Mouse (Mus musculus): ENCODE measurements around the gene Ccdc96.

Ccdc96 gene

GRCm38 (mm10) chr5:36474283-36474682, 10.1 kb upstream of the Ccdc96 start:
- DNase-seq: peak; percentile 83 to 89

- no peak for DNase-seq
These were observed 6.9 kb upstream of the Ccdc96 start for GRCm38 (mm10) chr5:36477486-36477885.

GRCm38 (mm10) chr5:36478540-36479420, 5.6 kb upstream of the Ccdc96 start:
- no peak for DNase-seq

- DNase-seq: no peak
These were observed 4.7 kb upstream of the Ccdc96 start for GRCm38 (mm10) chr5:36479735-36480134.

GRCm38 (mm10) chr5:36480398-36480797, 4.0 kb upstream of the Ccdc96 start:
- DNase-seq: no peak

- DNase-seq: no peak
These were observed 3.3 kb upstream of the Ccdc96 start for GRCm38 (mm10) chr5:36481114-36481513.

GRCm38 (mm10) chr5:36483203-36484101, 936 bp upstream of the Ccdc96 start:
- DNase-seq: peak; percentile 72 to 73

- DNase-seq: no peak
These were observed 918 bp downstream of the Ccdc96 start for GRCm38 (mm10) chr5:36485306-36485705.

GRCm38 (mm10) chr5:36489225-36489624, 4.8 kb downstream of the Ccdc96 start:
- peak; percentile 60 to 64 for DNase-seq

GRCm38 (mm10) chr5:36493919-36494318, 9.5 kb downstream of the Ccdc96 start:
- DNase-seq: no peak

GRCm38 (mm10) chr5:36494709-36495108, 10.3 kb downstream of the Ccdc96 start:
- no peak for DNase-seq

- DNase-seq: no peak
These were observed 20.8 kb downstream of the Ccdc96 start for GRCm38 (mm10) chr5:36505235-36505634.

GRCm38 (mm10) chr5:36505643-36506042, 21.3 kb downstream of the Ccdc96 start:
- DNase-seq: no peak

GRCm38 (mm10) chr5:36508351-36508750, 24.0 kb downstream of the Ccdc96 start:
- no peak for DNase-seq

GRCm38 (mm10) chr5:36510956-36511355, 26.6 kb downstream of the Ccdc96 start:
- no peak for DNase-seq

- no peak for DNase-seq
These were observed 30.7 kb downstream of the Ccdc96 start for GRCm38 (mm10) chr5:36515126-36515525.

GRCm38 (mm10) chr5:36515558-36515957, 31.2 kb downstream of the Ccdc96 start:
- no peak for DNase-seq

GRCm38 (mm10) chr5:36517596-36517995, 33.2 kb downstream of the Ccdc96 start:
- peak; percentile 17 to 19 for DNase-seq

- peak in 1 of 2 experiments; percentile 14 for DNase-seq
These were observed 35.4 kb downstream of the Ccdc96 start for GRCm38 (mm10) chr5:36519751-36520150.

- peak in 1 of 2 experiments; percentile 19 for DNase-seq
These were observed 38.4 kb downstream of the Ccdc96 start for GRCm38 (mm10) chr5:36522782-36523181.

- no peak for DNase-seq
These were observed 38.9 kb downstream of the Ccdc96 start for GRCm38 (mm10) chr5:36523219-36523703.

- no peak for DNase-seq
These were observed 40.8 kb downstream of the Ccdc96 start for GRCm38 (mm10) chr5:36525216-36525615.

- DNase-seq: peak; percentile 12 to 21
These were observed 41.9 kb downstream of the Ccdc96 start for GRCm38 (mm10) chr5:36526274-36526673.
